ENCODE assay signal across 28 mouse cellular contexts in the genomic region with DNA sequence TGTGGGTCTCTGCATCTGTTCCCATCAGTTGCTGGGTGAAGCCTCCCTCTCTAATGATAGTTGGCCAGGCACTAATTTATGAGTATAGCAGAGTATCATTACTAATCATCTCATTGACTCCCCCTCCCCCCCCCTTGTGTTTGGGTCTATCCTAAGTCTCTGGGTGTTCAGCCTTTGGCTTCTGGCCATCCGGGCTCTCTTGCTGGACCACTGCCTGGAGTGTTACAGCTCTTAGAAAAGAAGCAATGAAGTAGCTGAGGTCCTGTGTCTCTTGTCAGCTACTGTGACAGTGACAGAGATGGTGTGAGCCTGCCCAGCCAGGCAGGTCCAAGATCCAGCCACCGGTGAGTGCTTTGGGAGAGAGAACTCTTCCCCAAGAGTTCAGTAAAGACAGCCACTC. TPM values are rescaled to one million over a fixed set of nuclear protein-coding genes. Genes with fewer than 3 reads are reported as not detected.
DNase-seq lines count a peak whose midpoint lies in the region; ATAC-seq and TF ChIP-seq lines count a peak whose summit lies in the region.
"Had no signal": no experiment of that assay in that cellular context is flagged by ENCODE, and none has a peak within 500 bp of the region (broad histone marks: within the 10 kb centered on the region; RNA-seq: fewer than 3 reads in every experiment).

No protein-coding gene starts in this region.

- no peaks in the 10 kb centered on the region for H3K9me3 ChIP-seq in hindbrain, postnatal 0 days (ENCODE audit: low read length)
- no peaks in the 10 kb centered on the region for H3K9me3 ChIP-seq in hindbrain, embryonic 13.5 days
- no peaks in the 10 kb centered on the region for H3K9me3 ChIP-seq in lung, embryonic 15.5 days
- H3K9me3 ChIP-seq in midbrain, embryonic 11.5 days (ENCODE audit: control insufficient read depth, low read length): no peaks in the 10 kb centered on the region
- H3K9me3 ChIP-seq in midbrain, embryonic 16.5 days (replicated peaks; ENCODE audit: control insufficient read depth, low read length, poor library complexity, severe bottlenecking): no peaks in the 10 kb centered on the region
- H3K9me3 ChIP-seq: embryonic facial prominence, embryonic 10.5 days; embryonic facial prominence, embryonic 13.5 days; forebrain, embryonic 10.5 days; forebrain, embryonic 13.5 days; G1E; heart, embryonic 13.5 days; hindbrain, embryonic 15.5 days had no signal

- H3K4me1 ChIP-seq in hindbrain, postnatal 0 days (ENCODE audit: insufficient read depth, low read length): no peaks in the 10 kb centered on the region
- H3K4me1 ChIP-seq in hindbrain, embryonic 13.5 days (replicated peaks): no peaks in the 10 kb centered on the region
- peaks cover 3% of the 10 kb centered on the region; the same call in 1 of the 2 replicates for H3K4me1 ChIP-seq in lung, embryonic 15.5 days
- no peaks in the 10 kb centered on the region for H3K4me1 ChIP-seq in midbrain, embryonic 11.5 days (ENCODE audit: control insufficient read depth, insufficient read depth, low read length)
- H3K4me1 ChIP-seq in midbrain, embryonic 16.5 days (ENCODE audit: control insufficient read depth, insufficient read depth, low read length): no peaks in the 10 kb centered on the region
- H3K4me1 ChIP-seq: embryonic facial prominence, embryonic 13.5 days; heart, embryonic 13.5 days had no signal

- no peak for TF ChIP-seq CTCF in hindbrain, postnatal 0 days (IDR thresholded peaks at IDR 0.05; ENCODE audit: low read depth)
- TF ChIP-seq CTCF in brain, embryonic 14.5 days (IDR thresholded peaks at IDR 0.05; ENCODE audit: borderline replicate concordance, extremely low read depth, insufficient read depth, insufficient read length): no peak

- no peaks in the 10 kb centered on the region for H3K27me3 ChIP-seq in hindbrain, postnatal 0 days (ENCODE audit: insufficient read depth, low read length)
- no peaks in the 10 kb centered on the region for H3K27me3 ChIP-seq in hindbrain, embryonic 13.5 days
- H3K27me3 ChIP-seq in lung, embryonic 15.5 days: no peaks in the 10 kb centered on the region
- no peaks in the 10 kb centered on the region for H3K27me3 ChIP-seq in midbrain, embryonic 11.5 days (ENCODE audit: control insufficient read depth, insufficient read depth, low read length)
- no peaks in the 10 kb centered on the region for H3K27me3 ChIP-seq in midbrain, embryonic 16.5 days (ENCODE audit: control insufficient read depth, insufficient read depth, low read depth, low read length)
- H3K27me3 ChIP-seq: embryonic facial prominence, embryonic 13.5 days; forebrain, embryonic 13.5 days; hindbrain, embryonic 15.5 days had no signal

- no peak for ATAC-seq in hindbrain, postnatal 0 days
- no peak for ATAC-seq in hindbrain, embryonic 13.5 days (ENCODE audit: low FRiP score)
- peak; percentile 30; the same call in 1 of the 2 replicates for ATAC-seq in lung, embryonic 15.5 days (ENCODE audit: borderline replicate concordance, extremely low read depth, low FRiP score, low TSS enrichment)
- no peak for ATAC-seq in midbrain, embryonic 11.5 days (ENCODE audit: low FRiP score)
- no peak for ATAC-seq in midbrain, embryonic 16.5 days
- ATAC-seq: forebrain, embryonic 13.5 days; forebrain, embryonic 16.5 days had no signal

- H3K27ac ChIP-seq in hindbrain, postnatal 0 days: no peak overlapping the region
- no peak overlapping the region for H3K27ac ChIP-seq in hindbrain, embryonic 13.5 days
- H3K27ac ChIP-seq in lung, embryonic 15.5 days: no peak overlapping the region
- no peak overlapping the region for H3K27ac ChIP-seq in midbrain, embryonic 11.5 days (ENCODE audit: low read depth, low read length)
- H3K27ac ChIP-seq in midbrain, embryonic 16.5 days (ENCODE audit: low read length): no peak overlapping the region
- H3K27ac ChIP-seq: embryonic facial prominence, embryonic 10.5 days; embryonic facial prominence, embryonic 13.5 days; forebrain, embryonic 10.5 days; forebrain, embryonic 13.5 days; gastrocnemius, adult 2 months; heart, embryonic 13.5 days; hindbrain, embryonic 15.5 days had no signal

- H3K9ac ChIP-seq in hindbrain, postnatal 0 days (replicated peaks; ENCODE audit: low read length): no peak overlapping the region
- H3K9ac ChIP-seq in hindbrain, embryonic 13.5 days: no peak overlapping the region
- no peak overlapping the region for H3K9ac ChIP-seq in lung, embryonic 15.5 days
- no peak overlapping the region for H3K9ac ChIP-seq in midbrain, embryonic 11.5 days (ENCODE audit: low read length)
- no peak overlapping the region for H3K9ac ChIP-seq in midbrain, embryonic 16.5 days (ENCODE audit: low read depth, low read length)
- H3K9ac ChIP-seq: embryonic facial prominence, embryonic 13.5 days; forebrain, embryonic 13.5 days; heart, embryonic 13.5 days; hindbrain, embryonic 15.5 days had no signal

- no peak for TF ChIP-seq POLR2A in brain, embryonic 14.5 days (IDR thresholded peaks at IDR 0.05; ENCODE audit: borderline replicate concordance, extremely low read depth, insufficient read depth, insufficient read length, poor library complexity, severe bottlenecking)

- 56% methylated on average over 2 of the region's 2 CpGs for WGBS in hindbrain, postnatal 0 days
- WGBS in hindbrain, embryonic 13.5 days: 73% methylated on average over 2 of the region's 2 CpGs
- WGBS in lung, embryonic 15.5 days: 27% methylated on average over 2 of the region's 2 CpGs
- WGBS in midbrain, embryonic 11.5 days: 81% methylated on average over 2 of the region's 2 CpGs
- 76% methylated on average over 2 of the region's 2 CpGs for WGBS in midbrain, embryonic 16.5 days

- DNase-seq in hindbrain, postnatal 0 days (ENCODE audit: low spot score): peak; percentile 51
- no peak for DNase-seq in lung, postnatal 14 days
- DNase-seq in midbrain, embryonic 11.5 days (ENCODE audit: low spot score, missing footprints): peak; percentile 47
- peak; percentile 38 for DNase-seq in brain, embryonic 14.5 days (ENCODE audit: low read depth)
- DNase-seq: adrenal gland, adult 2 months; adrenal gland, postnatal 14 days; B cell, adult 2 months; cerebellum, adult 11-12 months; cerebellum, adult 8-10 months; cerebellum, postnatal 36 days; embryo, embryonic 11 days; gastrocnemius, adult 2 months; gastrocnemius, postnatal 14 days; heart, adult 18-20 months; heart, postnatal 14 days; heart, postnatal 4 days had no signal

- H3K36me3 ChIP-seq in hindbrain, postnatal 0 days (ENCODE audit: insufficient read depth, low read length): no peaks in the 10 kb centered on the region
- H3K36me3 ChIP-seq in hindbrain, embryonic 13.5 days: no peaks in the 10 kb centered on the region
- H3K36me3 ChIP-seq in lung, embryonic 15.5 days: no peaks in the 10 kb centered on the region
- no peaks in the 10 kb centered on the region for H3K36me3 ChIP-seq in midbrain, embryonic 11.5 days (ENCODE audit: control insufficient read depth, insufficient read depth, low read length)
- H3K36me3 ChIP-seq in midbrain, embryonic 16.5 days (ENCODE audit: control insufficient read depth, insufficient read depth, low read length): no peaks in the 10 kb centered on the region
- H3K36me3 ChIP-seq: embryonic facial prominence, embryonic 10.5 days; embryonic facial prominence, embryonic 13.5 days; forebrain, embryonic 10.5 days; G1E; heart, embryonic 13.5 days; hindbrain, embryonic 15.5 days had no signal

- no peak overlapping the region for H3K4me3 ChIP-seq in hindbrain, postnatal 0 days (ENCODE audit: low read length)
- H3K4me3 ChIP-seq in hindbrain, embryonic 13.5 days: no peak overlapping the region
- no peak overlapping the region for H3K4me3 ChIP-seq in lung, embryonic 15.5 days
- H3K4me3 ChIP-seq in midbrain, embryonic 11.5 days (ENCODE audit: low read depth, low read length): no peak overlapping the region
- no peak overlapping the region for H3K4me3 ChIP-seq in midbrain, embryonic 16.5 days (ENCODE audit: low read depth, low read length)
- H3K4me3 ChIP-seq: embryonic facial prominence, embryonic 10.5 days; embryonic facial prominence, embryonic 13.5 days; erythroblast, embryonic 14.5 days; forebrain, embryonic 10.5 days; forebrain, embryonic 13.5 days; gastrocnemius, adult 2 months; heart, embryonic 13.5 days; hindbrain, embryonic 15.5 days had no signal

- no peak overlapping the region for H3K4me2 ChIP-seq in hindbrain, postnatal 0 days (ENCODE audit: low read depth, low read length)
- H3K4me2 ChIP-seq in hindbrain, embryonic 13.5 days: no peak overlapping the region
- no peak overlapping the region for H3K4me2 ChIP-seq in lung, embryonic 15.5 days
- H3K4me2 ChIP-seq in midbrain, embryonic 11.5 days: no peak overlapping the region
- H3K4me2 ChIP-seq in midbrain, embryonic 16.5 days (ENCODE audit: low read length): no peak overlapping the region
- H3K4me2 ChIP-seq: embryonic facial prominence, embryonic 13.5 days; forebrain, embryonic 13.5 days; heart, embryonic 13.5 days; hindbrain, embryonic 15.5 days had no signal

RNA-seq across cellular contexts. Expression of a gene that starts 1.7 kb away (rescaled TPM):
- 207 and 253 TPM in 2 replicates for total RNA-seq in hindbrain, postnatal 0 days (2014; rRNA removed)
- polyA plus RNA-seq in hindbrain, postnatal 0 days (2015; fragmentation: Nextera tagmentation; extraction: Ambion mirVana): 263 and 284 TPM in 2 replicates
- polyA plus RNA-seq in hindbrain, embryonic 13.5 days (2015; fragmentation: Nextera tagmentation; extraction: Ambion mirVana): 219 and 232 TPM in 2 replicates
- polyA plus RNA-seq in lung, embryonic 15.5 days (2015; fragmentation: Nextera tagmentation; extraction: Ambion mirVana): 45.7 and 48.1 TPM in 2 replicates
- polyA plus RNA-seq in midbrain, embryonic 11.5 days (2014; fragmentation: Nextera tagmentation; extraction: Ambion mirVana): 110 and 117 TPM in 2 replicates
- polyA plus RNA-seq in midbrain, embryonic 16.5 days (2015; fragmentation: Nextera tagmentation; extraction: Ambion mirVana): 357 and 363 TPM in 2 replicates
- 225 and 231 TPM in 2 replicates for polyA plus RNA-seq in brain, embryonic 14.5 days (2012; rRNA removed)

RNA-seq across cellular contexts. Expression of a gene that starts 12.9 kb away (rescaled TPM):
- 8,203 and 10,251 TPM in 2 replicates for total RNA-seq in hindbrain, postnatal 0 days (2014; rRNA removed)
- 5,188 and 5,840 TPM in 2 replicates for polyA plus RNA-seq in hindbrain, postnatal 0 days (2015; fragmentation: Nextera tagmentation; extraction: Ambion mirVana)
- 6,024 and 6,534 TPM in 2 replicates for polyA plus RNA-seq in hindbrain, embryonic 13.5 days (2015; fragmentation: Nextera tagmentation; extraction: Ambion mirVana)
- 685 and 703 TPM in 2 replicates for polyA plus RNA-seq in lung, embryonic 15.5 days (2015; fragmentation: Nextera tagmentation; extraction: Ambion mirVana)
- 1,391 and 1,438 TPM in 2 replicates for polyA plus RNA-seq in midbrain, embryonic 11.5 days (2014; fragmentation: Nextera tagmentation; extraction: Ambion mirVana)
- polyA plus RNA-seq in midbrain, embryonic 16.5 days (2015; fragmentation: Nextera tagmentation; extraction: Ambion mirVana): 9,243 and 10,143 TPM in 2 replicates
- polyA plus RNA-seq in brain, embryonic 14.5 days (2012; rRNA removed): 8,068 and 9,838 TPM in 2 replicates
- total RNA-seq: G1E had no signal
- polyA plus RNA-seq: G1E had no signal
